Mouse (Mus musculus): ENCODE results near the gene Wdhd1.

DNA sequence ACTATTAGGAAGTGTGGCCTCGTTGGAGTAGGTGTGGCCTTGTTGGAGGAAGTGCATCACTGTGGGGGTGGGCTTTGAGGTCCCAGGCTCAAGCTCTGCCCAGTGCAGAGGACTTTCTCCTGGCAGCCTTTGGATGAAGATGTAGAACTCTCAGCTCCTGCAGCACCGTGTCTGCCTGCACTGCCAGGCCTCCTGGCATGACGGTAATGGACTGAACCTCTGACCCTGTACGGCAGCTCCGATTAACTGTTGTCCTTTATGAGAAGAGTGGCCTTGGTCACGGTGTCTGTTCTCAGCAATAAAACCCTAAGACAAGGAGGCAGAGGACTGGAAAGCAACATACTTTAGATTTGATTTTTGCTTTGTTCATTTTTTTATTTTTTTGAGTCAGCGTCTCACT, 40.2 kb downstream of the Wdhd1 start:
- no peak for TF ChIP-seq CTCF (IDR thresholded peaks at IDR 0.05; ENCODE audit: low read depth)
- TF ChIP-seq EP300 (IDR thresholded peaks at IDR 0.05; ENCODE audit: low read depth), result no peak

Measured in liver, embryonic 14.5 days (tissue).